Mouse (Mus musculus): ENCODE data around the gene Map2k5. TPM values are rescaled to one million over a fixed set of nuclear protein-coding genes. Genes with fewer than 3 reads are reported as not detected.
A peak's percentile ranks its signal among the peaks of the same experiment; 100 is the strongest.

Map2k5 gene
- 24.6 TPM in 2 replicates for polyA plus RNA-seq (2015; fragmentation: Nextera tagmentation; extraction: Ambion mirVana)

DNA sequence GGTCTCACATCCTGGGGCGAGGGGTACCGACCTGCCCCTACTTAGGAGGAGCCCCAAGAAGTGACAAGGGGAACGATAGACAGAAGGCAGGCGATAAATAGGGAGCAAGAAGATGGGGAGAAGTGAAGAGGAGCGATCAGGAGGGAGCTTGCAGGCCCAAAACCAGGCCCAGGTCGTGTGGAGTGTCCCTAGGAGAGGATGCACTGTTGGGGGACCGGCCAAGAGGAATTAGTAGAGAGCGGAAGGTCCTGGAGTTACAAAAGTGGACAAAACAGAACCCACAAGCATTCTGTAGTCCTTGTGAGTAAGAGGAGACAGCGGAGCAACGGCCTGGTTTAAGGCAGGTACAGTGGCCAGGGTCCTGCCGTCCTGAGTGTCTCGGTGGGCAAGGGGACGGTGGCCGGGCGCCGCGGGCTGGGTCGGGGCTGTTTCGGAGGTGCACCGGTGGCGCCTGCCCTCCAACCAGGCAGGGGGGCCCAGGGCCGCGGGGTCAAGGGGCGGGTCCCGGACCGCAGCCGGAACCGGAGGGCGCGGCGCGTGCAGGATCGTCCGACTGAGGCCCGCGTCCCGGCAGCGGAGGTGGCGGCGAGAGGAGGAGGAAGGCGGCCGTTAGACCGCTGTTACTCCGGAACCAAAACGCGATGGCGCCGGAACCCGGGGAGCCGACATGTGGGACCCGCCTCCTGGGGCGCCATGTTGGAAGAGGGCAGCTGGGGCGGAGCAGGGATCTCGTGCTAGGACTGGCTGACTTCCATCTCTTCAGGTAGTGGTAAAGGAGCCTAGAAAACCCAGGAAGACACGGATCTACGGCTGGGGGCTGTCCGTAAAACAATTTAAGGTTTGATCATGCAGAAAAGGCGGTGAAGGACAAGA lies at the start of gene Map2k5:
Gene Map2k5, minus strand, starts transcription at position 633 of the 873 bp plus-strand sequence.
- H3K4me2 ChIP-seq (replicated peaks): peak within 1 kb of the TSS; percentile 83
- H3K4me1 ChIP-seq (replicated peaks): 0 out of 2 replicates have a peak, but pooled peaks cover 8% of the 10 kb centered on the region
- peak within 1 kb of the TSS; percentile 83 for H3K27ac ChIP-seq
- peak within 1 kb of the TSS; percentile 90 for H3K9ac ChIP-seq
- ATAC-seq: peak; percentile 98
- under 1% methylated on average over 53 of the region's 58 CpGs for WGBS
- no peaks in the 10 kb centered on the region for H3K36me3 ChIP-seq
- H3K9me3 ChIP-seq: no peaks in the 10 kb centered on the region
- peak within 1 kb of the TSS; percentile 95 for H3K4me3 ChIP-seq (replicated peaks)
- no peaks in the 10 kb centered on the region for H3K27me3 ChIP-seq (replicated peaks)

- Histone ChIP-seq H3K4me1 (replicated peaks) (no peaks in the 10 kb centered on the region), H3K27ac (no peak overlapping the region), H3K27me3 (replicated peaks) (no peaks in the 10 kb centered on the region), H3K9ac (no peak overlapping the region), H3K9me3 (no peaks in the 10 kb centered on the region), H3K36me3 (no peaks in the 10 kb centered on the region), H3K4me2 (replicated peaks) (no peak overlapping the region), H3K4me3 (replicated peaks) (no peak overlapping the region)
- WGBS: 45% methylated on average over 9 of the region's 9 CpGs
- no peak for ATAC-seq
These were observed 43.5 kb upstream of the Map2k5 start for GRCm38 (mm10) chr9:63421096-63421736.

GRCm38 (mm10) chr9:63420396-63420795 lies 42.7 kb upstream of the Map2k5 start:
- H3K27ac ChIP-seq: no peak overlapping the region
- 55% methylated on average over 6 of the region's 6 CpGs for WGBS
- no peaks in the 10 kb centered on the region for H3K4me1 ChIP-seq (replicated peaks)
- H3K4me2 ChIP-seq (replicated peaks): no peak overlapping the region
- H3K9me3 ChIP-seq: no peaks in the 10 kb centered on the region
- H3K9ac ChIP-seq: no peak overlapping the region
- ATAC-seq: no peak
- H3K36me3 ChIP-seq: no peaks in the 10 kb centered on the region
- no peak overlapping the region for H3K4me3 ChIP-seq (replicated peaks)
- no peaks in the 10 kb centered on the region for H3K27me3 ChIP-seq (replicated peaks)

- H3K36me3 ChIP-seq: no peaks in the 10 kb centered on the region
- H3K4me1 ChIP-seq (replicated peaks): peaks cover 4% of the 10 kb centered on the region
- WGBS: 86% methylated on average over 1 of the region's 1 CpGs
- no peak overlapping the region for H3K9ac ChIP-seq
- H3K4me2 ChIP-seq (replicated peaks): no peak overlapping the region
- H3K9me3 ChIP-seq: no peaks in the 10 kb centered on the region
- no peaks in the 10 kb centered on the region for H3K27me3 ChIP-seq (replicated peaks)
- ATAC-seq: no peak
- H3K4me3 ChIP-seq (replicated peaks): no peak overlapping the region
- no peak overlapping the region for H3K27ac ChIP-seq
These were observed 22.5 kb upstream of the Map2k5 start for GRCm38 (mm10) chr9:63400176-63400575.

GRCm38 (mm10) chr9:63399463-63399815 lies 21.7 kb upstream of the Map2k5 start:
- peak; percentile 62; the same call in 1 of the 2 replicates for ATAC-seq
- no peaks in the 10 kb centered on the region for H3K9me3 ChIP-seq
- peak overlapping the region; percentile 88 for H3K4me3 ChIP-seq (replicated peaks)
- under 1% methylated on average over 8 of the region's 8 CpGs for WGBS
- peak overlapping the region; percentile 82 for H3K27ac ChIP-seq
- peaks cover 4% of the 10 kb centered on the region for H3K4me1 ChIP-seq (replicated peaks)
- peak overlapping the region; percentile 88 for H3K4me2 ChIP-seq (replicated peaks)
- H3K27me3 ChIP-seq (replicated peaks): no peaks in the 10 kb centered on the region
- H3K36me3 ChIP-seq: no peaks in the 10 kb centered on the region
- H3K9ac ChIP-seq: peak overlapping the region; percentile 86

DNA sequence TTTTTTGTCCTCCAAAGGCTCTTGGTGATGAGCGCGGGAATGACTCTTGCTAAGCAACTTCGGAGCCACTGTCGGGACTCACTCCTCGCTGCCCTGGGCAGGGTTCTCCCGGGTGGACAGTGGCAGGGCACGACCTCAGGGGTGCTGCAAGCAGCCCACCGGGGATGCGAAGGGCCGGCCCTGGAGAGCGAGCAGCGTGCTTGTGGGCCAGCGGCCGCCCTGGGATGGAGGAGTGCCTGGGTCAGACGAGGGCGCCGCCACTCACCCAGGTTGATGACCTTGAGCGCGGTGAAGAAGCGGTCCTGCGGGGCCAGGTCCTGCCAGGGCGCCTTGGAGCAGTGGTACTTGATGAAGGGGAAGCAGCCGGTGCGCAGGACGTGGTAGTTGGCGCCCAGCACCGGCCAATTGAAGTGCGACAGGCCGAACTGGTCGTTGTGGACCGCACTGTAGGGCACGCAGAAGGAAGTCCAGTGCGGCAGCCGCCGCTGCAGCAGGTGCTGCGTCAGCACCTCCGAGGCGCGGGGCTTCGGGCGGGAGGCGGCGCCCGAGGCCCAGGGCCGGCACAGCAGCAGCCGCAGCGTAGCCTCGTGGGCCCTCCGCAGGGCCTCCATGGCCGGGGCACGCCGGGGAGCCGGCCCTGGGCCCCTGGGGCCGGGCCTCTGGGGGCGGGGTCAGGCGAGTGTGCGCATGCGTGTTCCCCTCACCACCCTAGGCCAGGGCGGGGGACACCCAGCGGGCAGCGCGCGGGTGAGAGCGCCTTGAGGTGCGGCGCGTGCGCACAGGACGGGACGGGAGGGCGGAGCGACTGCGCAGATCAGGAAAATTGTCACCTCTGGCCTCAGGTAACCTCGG lies 21.1 kb upstream of the Map2k5 start, which contains the start of gene 2300009A05Rik:
Gene 2300009A05Rik, minus strand, starts transcription at position 636 of the 852 bp plus-strand sequence.
- peak; percentile 100 for ATAC-seq
- Histone ChIP-seq H3K9me3 (no peaks in the 10 kb centered on the region), H3K27me3 (replicated peaks) (no peaks in the 10 kb centered on the region), H3K36me3 (no peaks in the 10 kb centered on the region), H3K4me2 (replicated peaks) (peak within 1 kb of the TSS; percentile 88), H3K27ac (peak within 1 kb of the TSS; percentile 82), H3K4me3 (replicated peaks) (peak within 1 kb of the TSS; percentile 88), H3K9ac (peak within 1 kb of the TSS; percentile 86), H3K4me1 (replicated peaks) (peaks cover 4% of the 10 kb centered on the region)
- WGBS: under 1% methylated on average over 64 of the region's 74 CpGs

- H3K4me2 ChIP-seq (replicated peaks): no peak overlapping the region
- no peaks in the 10 kb centered on the region for H3K27me3 ChIP-seq (replicated peaks)
- 84% methylated on average over 7 of the region's 7 CpGs for WGBS
- no peak overlapping the region for H3K4me3 ChIP-seq (replicated peaks)
- H3K9me3 ChIP-seq: no peaks in the 10 kb centered on the region
- peaks cover 4% of the 10 kb centered on the region for H3K4me1 ChIP-seq (replicated peaks)
- H3K9ac ChIP-seq: no peak overlapping the region
- ATAC-seq: no peak
- H3K27ac ChIP-seq: no peak overlapping the region
- H3K36me3 ChIP-seq: no peaks in the 10 kb centered on the region
These were observed 17.9 kb upstream of the Map2k5 start for GRCm38 (mm10) chr9:63395612-63396011.

GRCm38 (mm10) chr9:63391307-63391706 lies 13.6 kb upstream of the Map2k5 start:
- Histone ChIP-seq H3K27me3 (replicated peaks) (no peaks in the 10 kb centered on the region), H3K36me3 (no peaks in the 10 kb centered on the region), H3K4me2 (replicated peaks) (no peak overlapping the region), H3K4me1 (replicated peaks) (no peaks in the 10 kb centered on the region), H3K9ac (no peak overlapping the region), H3K9me3 (no peaks in the 10 kb centered on the region), H3K27ac (no peak overlapping the region), H3K4me3 (replicated peaks) (no peak overlapping the region)
- 63% methylated on average over 2 of the region's 2 CpGs for WGBS
- ATAC-seq: no peak

GRCm38 (mm10) chr9:63382761-63383160 lies 5.1 kb upstream of the Map2k5 start:
- no peaks in the 10 kb centered on the region for H3K4me1 ChIP-seq (replicated peaks)
- no peak overlapping the region for H3K4me2 ChIP-seq (replicated peaks)
- ATAC-seq: no peak
- no peak overlapping the region for H3K9ac ChIP-seq
- no peak overlapping the region for H3K4me3 ChIP-seq (replicated peaks)
- H3K9me3 ChIP-seq: no peaks in the 10 kb centered on the region
- WGBS: 93% methylated on average over 4 of the region's 4 CpGs
- H3K27ac ChIP-seq: no peak overlapping the region
- H3K36me3 ChIP-seq: no peaks in the 10 kb centered on the region
- no peaks in the 10 kb centered on the region; the same call in 1 of the 2 replicates for H3K27me3 ChIP-seq (replicated peaks)

DNA sequence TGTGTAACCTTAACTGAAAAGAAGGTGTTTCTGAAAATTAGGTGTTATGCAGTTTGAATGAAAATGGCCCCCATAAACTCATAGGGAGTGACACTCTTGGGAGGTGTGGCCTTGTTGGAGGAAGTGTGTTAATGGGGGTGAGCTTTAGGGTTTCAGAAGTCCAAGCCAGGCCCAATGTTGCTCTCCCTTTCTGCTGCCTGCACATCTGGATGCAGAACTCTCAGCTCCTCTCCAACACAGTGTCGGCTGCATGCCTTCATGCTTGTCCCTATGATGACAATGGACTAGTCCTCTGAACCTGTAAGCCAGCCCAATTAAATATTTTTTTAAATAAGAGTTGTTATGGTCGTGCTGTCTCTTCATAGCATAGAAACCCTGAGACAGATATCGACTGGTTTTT lies 2.6 kb upstream of the Map2k5 start:
- Histone ChIP-seq H3K27me3 (replicated peaks) (no peaks in the 10 kb centered on the region; the same call in 1 of the 2 replicates), H3K4me1 (replicated peaks) (0 out of 2 replicates have a peak, but pooled peaks cover 8% of the 10 kb centered on the region), H3K9ac (no peak overlapping the region), H3K4me3 (replicated peaks) (no peak overlapping the region), H3K27ac (no peak overlapping the region), H3K4me2 (replicated peaks) (no peak overlapping the region), H3K9me3 (no peaks in the 10 kb centered on the region), H3K36me3 (no peaks in the 10 kb centered on the region)
- WGBS: 81% methylated on average over 3 of the region's 3 CpGs
- ATAC-seq: no peak

DNA sequence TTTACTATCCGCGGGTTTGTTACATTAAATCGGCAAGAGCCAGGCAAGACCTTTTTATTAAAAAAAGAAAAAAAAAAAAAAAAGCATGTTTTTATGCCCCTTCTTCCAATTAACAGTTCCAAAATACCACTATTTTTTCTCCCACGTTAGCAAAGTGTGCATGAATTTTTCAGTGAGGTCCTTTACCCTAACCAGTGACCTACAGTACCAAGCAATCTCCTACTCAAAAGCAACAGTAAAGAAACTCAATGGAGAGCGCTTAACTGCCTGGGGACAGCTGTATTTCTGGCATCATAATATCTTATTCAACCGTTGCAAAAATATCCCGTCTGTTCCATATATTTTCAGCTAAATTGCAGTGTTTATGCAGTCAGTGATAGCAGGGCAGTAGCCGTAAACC lies 472 bp upstream of the Map2k5 start:
- Histone ChIP-seq H3K36me3 (no peaks in the 10 kb centered on the region), H3K27ac (peak overlapping the region; percentile 83; the same call in 1 of the 2 replicates), H3K27me3 (replicated peaks) (no peaks in the 10 kb centered on the region), H3K4me3 (replicated peaks) (peak overlapping the region; percentile 95), H3K9ac (peak overlapping the region; percentile 90), H3K4me1 (replicated peaks) (0 out of 2 replicates have a peak, but pooled peaks cover 8% of the 10 kb centered on the region), H3K4me2 (replicated peaks) (peak overlapping the region; percentile 83), H3K9me3 (no peaks in the 10 kb centered on the region)
- 15% methylated on average over 8 of the region's 8 CpGs for WGBS
- 0 out of 2 replicates have a peak, but pooled peaks have one; percentile 51 for ATAC-seq

DNA sequence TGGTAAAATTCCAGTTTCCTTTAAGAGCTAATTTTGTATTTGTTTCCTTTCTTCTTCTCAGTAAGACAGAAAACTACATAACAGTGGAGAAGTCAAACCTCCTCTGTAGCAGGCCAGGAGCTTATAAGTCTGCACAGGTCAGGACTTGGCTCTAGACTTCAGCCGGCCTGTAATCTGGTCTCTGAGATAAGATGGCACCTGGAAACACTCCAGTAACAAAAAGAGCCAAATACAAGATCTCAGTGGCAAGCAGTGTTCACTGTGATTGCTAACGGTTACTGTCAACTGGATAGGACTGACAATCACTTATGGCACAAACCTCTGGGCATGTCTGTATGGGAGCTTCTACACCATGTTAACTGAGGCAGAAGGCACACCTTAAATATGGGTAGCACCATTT lies 4.4 kb downstream of the Map2k5 start:
- WGBS: 78% methylated on average over 2 of the region's 2 CpGs
- Histone ChIP-seq H3K27me3 (replicated peaks) (no peaks in the 10 kb centered on the region), H3K9ac (no peak overlapping the region), H3K9me3 (no peaks in the 10 kb centered on the region), H3K4me3 (replicated peaks) (no peak overlapping the region), H3K36me3 (no peaks in the 10 kb centered on the region), H3K4me1 (replicated peaks) (0 out of 2 replicates have a peak, but pooled peaks cover 8% of the 10 kb centered on the region), H3K27ac (no peak overlapping the region), H3K4me2 (replicated peaks) (no peak overlapping the region)
- ATAC-seq: no peak
